Mouse (Mus musculus) liver, adult 2 months (tissue): ENCODE measurements around the gene Hspa1b. TPM values are rescaled to one million over a fixed set of nuclear protein-coding genes. Genes with fewer than 3 reads are reported as not detected.
A peak's percentile ranks its signal among the peaks of the same experiment; 100 is the strongest.
"Not testable (repeated sequence)": the region's sequence is repeated elsewhere in the genome, so short reads cannot be mapped to it uniquely, and the experiment has no call there.

Experiments
- DNase-seq: peaks from one replicate; pipeline ENCODE4 v3.0.0-alpha.2; 2011; ENCODE audit warnings: low read depth, low spot score; ENCODE audit errors: extremely low read depth
- H3K27ac ChIP-seq: fragments of 200-500 bp; replicated peaks from 2 replicates; pipeline ENCODE4 v1.5.1; 2012; ENCODE audit warnings: low read depth, mild to moderate bottlenecking, control low read depth, inconsistent platforms, low read length; ENCODE audit not compliant: insufficient read depth
- H3K27me3 ChIP-seq: fragments of 200-500 bp; 2 replicates; pipeline ENCODE4 v1.6.1; 2012; ENCODE audit warnings: mild to moderate bottlenecking, moderate library complexity, low read length, inconsistent platforms; ENCODE audit not compliant: control insufficient read depth, insufficient read depth
- H3K36me3 ChIP-seq: fragments of 200-500 bp; 2 replicates; pipeline ENCODE4 v1.6.1; 2012; ENCODE audit warnings: low read length, inconsistent platforms; ENCODE audit not compliant: control insufficient read depth, insufficient read depth
- H3K4me1 ChIP-seq: fragments of 200-500 bp; 2 replicates; pipeline ENCODE4 v1.6.1; 2011; ENCODE audit warnings: low read length; ENCODE audit not compliant: control insufficient read depth, insufficient read depth
- H3K4me3 ChIP-seq: fragments of 200-500 bp; 2 replicates; pipeline ENCODE4 v1.5.1; 2011; ENCODE audit warnings: low read depth, mild to moderate bottlenecking, control low read depth, low read length, moderate library complexity; ENCODE audit not compliant: insufficient read depth
- H3K79me2 ChIP-seq: fragments of 200-500 bp; 2 replicates; pipeline ENCODE4 v1.6.1; 2012; ENCODE audit warnings: inconsistent platforms, mild to moderate bottlenecking, low read length, moderate library complexity; ENCODE audit not compliant: control insufficient read depth, insufficient read depth
- H3K9ac ChIP-seq: fragments of 200-500 bp; 2 replicates; pipeline ENCODE4 v1.6.1; 2012; ENCODE audit warnings: low read depth, mild to moderate bottlenecking, control low read depth, inconsistent platforms, low read length
- CTCF ChIP-seq: fragments of 200-500 bp; IDR thresholded peaks from 2 replicates; pipeline ENCODE4 v1.5.1; 2011; ENCODE audit warnings: low read depth, low read length, control low read depth
- POLR2A ChIP-seq: fragments of 200-500 bp; IDR thresholded peaks from 2 replicates; pipeline ENCODE4 v1.6.1; 2011; ENCODE audit warnings: low read length, control low read depth; ENCODE audit not compliant: insufficient read depth; ENCODE audit errors: extremely low read depth
- WGBS: fragments of 180-500 bp; shearing (Covaris S2); methylation state at CpG from one replicate; pipeline ENCODE4 v1.1.7; 2018; 5-methylcytosine and 5-hydroxymethylcytosine counted together
- polyA plus RNA-seq: library from polyadenylated mRNA; depleted of rRNA; stranded (reverse); fragments of >200 nt; gene quantifications from 2 replicates; pipeline ENCODE4 v1.2.3, GENCODE M21; 2012
- total RNA-seq: library from RNA; depleted of rRNA; stranded (reverse); fragments of >200 nt; gene quantifications from 2 replicates; pipeline ENCODE4 v1.2.3, GENCODE M21; 2014

The Hspa1b gene
- total and polyA plus RNA-seq, 2 experiments: 3.6 to 10.0 TPM

GRCm38 (mm10) chr17:35003022-35003838, 44.2 kb upstream of the Hspa1b start:
- H3K36me3 ChIP-seq: peaks cover 4% of the 10 kb centered on the region; the same call in 1 of the 2 replicates
- no peak for TF ChIP-seq POLR2A
- TF ChIP-seq CTCF: no peak
- H3K79me2 ChIP-seq: no peaks in the 10 kb centered on the region; the same call in 1 of the 2 replicates
- H3K9ac ChIP-seq: no peak overlapping the region
- H3K4me1 ChIP-seq: peaks cover 12% of the 10 kb centered on the region
- no peak for DNase-seq
- no peak overlapping the region for H3K27ac ChIP-seq
- H3K4me3 ChIP-seq: no peak overlapping the region
- WGBS: 75% methylated on average over 9 of the region's 9 CpGs
- no peaks in the 10 kb centered on the region for H3K27me3 ChIP-seq

- Histone ChIP-seq H3K36me3 (peaks cover 2% of the 10 kb centered on the region; the same call in 1 of the 2 replicates), H3K27me3 (no peaks in the 10 kb centered on the region), H3K9ac (peak overlapping the region; percentile 99; the same call in 1 of the 2 replicates), H3K4me3 (no peak overlapping the region), H3K4me1 (peaks cover 12% of the 10 kb centered on the region), H3K79me2 (no peaks in the 10 kb centered on the region; the same call in 1 of the 2 replicates), H3K27ac (no peak overlapping the region; the same call in 1 of the 2 replicates)
- WGBS: 42% methylated on average over 12 of the region's 12 CpGs
- TF ChIP-seq CTCF (no peak), POLR2A (no peak)
- no peak for DNase-seq
Observed at GRCm38 (mm10) chr17:35002153-35002865, 43.3 kb upstream of the Hspa1b start.

GRCm38 (mm10) chr17:35001452-35002152, 42.6 kb upstream of the Hspa1b start:
- H3K79me2 ChIP-seq: no peaks in the 10 kb centered on the region; the same call in 1 of the 2 replicates
- no peak for TF ChIP-seq POLR2A
- TF ChIP-seq CTCF: no peak
- peak; percentile 11 for DNase-seq
- peak overlapping the region; percentile 99 for H3K9ac ChIP-seq
- H3K36me3 ChIP-seq: 0 out of 2 replicates have a peak, but pooled peaks cover 2% of the 10 kb centered on the region
- H3K4me1 ChIP-seq: peaks cover 12% of the 10 kb centered on the region
- H3K27me3 ChIP-seq: no peaks in the 10 kb centered on the region
- peak overlapping the region; percentile 85 for H3K4me3 ChIP-seq
- peak overlapping the region; percentile 96; the same call in 1 of the 2 replicates for H3K27ac ChIP-seq
- WGBS: 2% methylated on average over 35 of the region's 35 CpGs

GRCm38 (mm10) chr17:35000717-35001451, 41.8 kb upstream of the Hspa1b start, which contains the start of gene Vars:
TSS of gene Vars (plus strand) at chr17:35000987.
- Histone ChIP-seq H3K4me3 (peak within 1 kb of the TSS; percentile 85), H3K36me3 (0 out of 2 replicates have a peak, but pooled peaks cover 1% of the 10 kb centered on the region)

GRCm38 (mm10) chr17:34999871-35000716, 41.1 kb upstream of the Hspa1b start:
- Histone ChIP-seq H3K27ac (peak overlapping the region; percentile 96; the same call in 1 of the 2 replicates), H3K4me1 (peaks cover 12% of the 10 kb centered on the region), H3K4me3 (peak overlapping the region; percentile 85), H3K9ac (peak overlapping the region; percentile 99)
- DNase-seq, H3K27me3 ChIP-seq, H3K79me2 ChIP-seq, H3K36me3 ChIP-seq: not testable (repeated sequence)
- 2% methylated on average over 30 of the region's 32 CpGs for WGBS

More at GRCm38 (mm10) chr17:35000717-35001451, 41.8 kb upstream of the Hspa1b start, which contains the start of gene Vars:
- peak; percentile 44 for DNase-seq
- no peak for TF ChIP-seq CTCF
- 0 out of 2 replicates have a peak, but pooled peaks have one; percentile 29 for TF ChIP-seq POLR2A
- peak within 1 kb of the TSS; percentile 99 for H3K9ac ChIP-seq
- under 1% methylated on average over 83 of the region's 83 CpGs for WGBS
- H3K4me1 ChIP-seq: peaks cover 12% of the 10 kb centered on the region
- no peaks in the 10 kb centered on the region; the same call in 1 of the 2 replicates for H3K79me2 ChIP-seq
- no peaks in the 10 kb centered on the region for H3K27me3 ChIP-seq
- H3K27ac ChIP-seq: peak within 1 kb of the TSS; percentile 96
